Mouse (Mus musculus) stomach, embryonic 15.5 days (tissue): ENCODE measurements around the gene Olfr389. TPM values are rescaled to one million over a fixed set of nuclear protein-coding genes. Genes with fewer than 3 reads are reported as not detected.

Experiments used
- ATAC-seq: fragments of 200-750 bp; cut with Nextera tagmentation; 2 replicates; pipeline ENCODE4 v1.8.0; 2017; ENCODE audit warnings: low read depth, moderate number of reproducible peaks, moderate TSS enrichment; ENCODE audit not compliant: insufficient read depth, low FRiP score
- H3K27ac ChIP-seq: fragments of 300-500 bp; sonication (generic); 2 replicates; pipeline ENCODE4 v1.5.1; 2015; ENCODE audit warnings: mild to moderate bottlenecking, inconsistent platforms
- H3K27me3 ChIP-seq: fragments of 300-500 bp; sonication (generic); replicated peaks from 2 replicates; pipeline ENCODE4 v1.6.1; 2015; ENCODE audit warnings: inconsistent platforms
- H3K36me3 ChIP-seq: fragments of 300-500 bp; sonication (generic); 2 replicates; pipeline ENCODE4 v1.6.1; 2015; ENCODE audit warnings: inconsistent platforms
- H3K4me1 ChIP-seq: fragments of 300-500 bp; sonication (generic); 2 replicates; pipeline ENCODE4 v1.6.1; 2015; ENCODE audit warnings: inconsistent platforms
- H3K4me2 ChIP-seq: fragments of 300-500 bp; sonication (generic); 2 replicates; pipeline ENCODE4 v1.6.1; 2015; ENCODE audit warnings: mild to moderate bottlenecking, inconsistent platforms
- H3K4me3 ChIP-seq: fragments of 300-500 bp; sonication (generic); replicated peaks from 2 replicates; pipeline ENCODE4 v1.5.1; 2015; ENCODE audit warnings: inconsistent platforms
- H3K9ac ChIP-seq: fragments of 300-500 bp; sonication (generic); 2 replicates; pipeline ENCODE4 v1.6.1; 2015; ENCODE audit warnings: inconsistent platforms
- H3K9me3 ChIP-seq: fragments of 300-500 bp; sonication (generic); 2 replicates; pipeline ENCODE4 v1.6.1; 2016; ENCODE audit warnings: inconsistent platforms
- WGBS: fragments of 180-500 bp; shearing (Covaris S2); methylation state at CpG from one replicate; pipeline ENCODE4 v1.1.7; 2015; 5-methylcytosine and 5-hydroxymethylcytosine counted together
- polyA plus RNA-seq: library from polyadenylated mRNA; unstranded; fragments of >200 nt; fragmentation: Nextera tagmentation; extraction: Ambion mirVana; gene quantifications from 2 replicates; pipeline ENCODE4 v1.2.1, GENCODE M21; 2015

Gene Olfr389
- polyA plus RNA-seq, result not detected in 2 replicates

- H3K27me3 ChIP-seq, result no peaks in the 10 kb centered on the region
- no peaks in the 10 kb centered on the region for H3K36me3 ChIP-seq
- no peak within 1 kb of the TSS for H3K4me3 ChIP-seq
- no peak within 1 kb of the TSS for H3K27ac ChIP-seq
- 93% methylated on average over 1 of the region's 1 CpGs for WGBS
- no peaks in the 10 kb centered on the region for H3K4me1 ChIP-seq
- no peak within 1 kb of the TSS for H3K4me2 ChIP-seq
- no peak for ATAC-seq
- H3K9me3 ChIP-seq, result no peaks in the 10 kb centered on the region
- no peak within 1 kb of the TSS for H3K9ac ChIP-seq
These were observed at the start of gene Olfr389 for GRCm38 (mm10) chr11:73780613-73781012. Olfr389 (minus strand) TSS chr11:73780713.

- Histone ChIP-seq H3K4me1 (no peaks in the 10 kb centered on the region), H3K27ac (no peak within 1 kb of the TSS), H3K36me3 (no peaks in the 10 kb centered on the region), H3K9ac (no peak within 1 kb of the TSS), H3K4me2 (no peak within 1 kb of the TSS), H3K4me3 (no peak within 1 kb of the TSS), H3K27me3 (no peaks in the 10 kb centered on the region), H3K9me3 (no peaks in the 10 kb centered on the region)
- WGBS, result 81% methylated on average over 1 of the region's 1 CpGs
- no peak for ATAC-seq
These were observed 36.4 kb upstream of the Olfr389 start, which contains the start of gene Olfr392 for GRCm38 (mm10) chr11:73816949-73817348. Olfr392 (minus strand) TSS chr11:73817049.

GRCm38 (mm10) chr11:73802952-73803351 lies 22.4 kb upstream of the Olfr389 start, which contains the start of gene Olfr391-ps:
Olfr391-ps (minus strand) TSS chr11:73803052.
- no peaks in the 10 kb centered on the region for H3K9me3 ChIP-seq
- H3K36me3 ChIP-seq, result no peaks in the 10 kb centered on the region
- ATAC-seq, result no peak
- 32% methylated on average over 1 of the region's 1 CpGs for WGBS
- H3K4me3 ChIP-seq, result no peak within 1 kb of the TSS
- H3K4me1 ChIP-seq, result no peaks in the 10 kb centered on the region
- no peak within 1 kb of the TSS for H3K9ac ChIP-seq
- H3K27ac ChIP-seq, result no peak within 1 kb of the TSS
- no peaks in the 10 kb centered on the region for H3K27me3 ChIP-seq
- H3K4me2 ChIP-seq, result no peak within 1 kb of the TSS

DNA sequence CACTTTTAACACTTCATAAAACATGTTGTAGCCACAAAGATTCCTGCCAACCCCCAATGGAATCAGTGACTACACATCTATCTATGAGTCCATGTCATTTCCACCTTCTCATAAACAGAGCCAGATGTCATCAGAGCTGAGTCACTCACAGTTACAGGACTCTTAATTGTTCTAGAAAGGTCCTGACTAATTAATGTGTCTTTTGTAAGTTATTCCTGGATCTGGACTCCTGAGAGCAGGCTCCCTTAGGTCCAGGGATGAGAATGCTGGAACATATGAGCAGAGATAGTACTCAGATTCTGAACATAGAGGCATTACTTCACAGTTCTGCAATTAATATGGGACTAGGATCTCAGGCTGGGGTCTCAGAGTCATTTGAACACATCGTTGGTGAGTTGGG lies 2.2 kb upstream of the Olfr389 start, which contains the start of gene Olfr390:
Gene Olfr390 (plus strand): TSS at position 301 of the 400 bp plus-strand sequence.
- Histone ChIP-seq H3K27me3 (no peaks in the 10 kb centered on the region), H3K4me1 (no peaks in the 10 kb centered on the region), H3K4me2 (no peak within 1 kb of the TSS), H3K36me3 (no peaks in the 10 kb centered on the region), H3K4me3 (no peak within 1 kb of the TSS), H3K9me3 (no peaks in the 10 kb centered on the region), H3K27ac (no peak within 1 kb of the TSS), H3K9ac (no peak within 1 kb of the TSS)
- 59% methylated on average over 1 of the region's 1 CpGs for WGBS
- no peak for ATAC-seq

- Histone ChIP-seq H3K4me1 (no peaks in the 10 kb centered on the region), H3K36me3 (no peaks in the 10 kb centered on the region), H3K9ac (no peak overlapping the region), H3K27me3 (no peaks in the 10 kb centered on the region), H3K27ac (no peak overlapping the region), H3K4me3 (no peak overlapping the region), H3K4me2 (no peak overlapping the region), H3K9me3 (no peaks in the 10 kb centered on the region)
- ATAC-seq, result no peak
These were observed 21.4 kb downstream of the Olfr389 start for GRCm38 (mm10) chr11:73759115-73759514.

Other genes starting within 250 kb of the Olfr389 start
- not detected in 2 replicates for gene Olfr385, start 187.7 kb downstream of the Olfr389 start, polyA plus RNA-seq
- not detected in 2 replicates for gene Olfr384, start 182.1 kb downstream of the Olfr389 start, polyA plus RNA-seq
- gene Zfp735, start 91.9 kb downstream of the Olfr389 start, polyA plus RNA-seq, result not detected in 2 replicates
- not detected in 2 replicates for gene Olfr390, start 2.3 kb upstream of the Olfr389 start, polyA plus RNA-seq
- not detected in 2 replicates for gene Olfr391-ps, start 22.3 kb upstream of the Olfr389 start, polyA plus RNA-seq
- gene Olfr392, start 36.3 kb upstream of the Olfr389 start, polyA plus RNA-seq, result not detected in 2 replicates
- gene Olfr393, start 70.7 kb upstream of the Olfr389 start, polyA plus RNA-seq, result not detected in 2 replicates
- not detected in 2 replicates for gene Olfr394, start 110.1 kb upstream of the Olfr389 start, polyA plus RNA-seq
- gene Olfr395, start 128.6 kb upstream of the Olfr389 start, polyA plus RNA-seq, result not detected in 2 replicates
- not detected in 2 replicates for gene Olfr23, start 156.0 kb upstream of the Olfr389 start, polyA plus RNA-seq
- not detected in 2 replicates for gene Olfr397, start 180.1 kb upstream of the Olfr389 start, polyA plus RNA-seq
- gene Olfr398, start 209.7 kb upstream of the Olfr389 start, polyA plus RNA-seq, result not detected in 2 replicates